Mouse (Mus musculus): ENCODE results near the gene Wdr77. TPM values are rescaled to one million over a fixed set of nuclear protein-coding genes. Genes with fewer than 3 reads are reported as not detected.

Gene Wdr77
- 104 TPM for polyA plus RNA-seq (2017; shearing (Covaris generic))

DNA sequence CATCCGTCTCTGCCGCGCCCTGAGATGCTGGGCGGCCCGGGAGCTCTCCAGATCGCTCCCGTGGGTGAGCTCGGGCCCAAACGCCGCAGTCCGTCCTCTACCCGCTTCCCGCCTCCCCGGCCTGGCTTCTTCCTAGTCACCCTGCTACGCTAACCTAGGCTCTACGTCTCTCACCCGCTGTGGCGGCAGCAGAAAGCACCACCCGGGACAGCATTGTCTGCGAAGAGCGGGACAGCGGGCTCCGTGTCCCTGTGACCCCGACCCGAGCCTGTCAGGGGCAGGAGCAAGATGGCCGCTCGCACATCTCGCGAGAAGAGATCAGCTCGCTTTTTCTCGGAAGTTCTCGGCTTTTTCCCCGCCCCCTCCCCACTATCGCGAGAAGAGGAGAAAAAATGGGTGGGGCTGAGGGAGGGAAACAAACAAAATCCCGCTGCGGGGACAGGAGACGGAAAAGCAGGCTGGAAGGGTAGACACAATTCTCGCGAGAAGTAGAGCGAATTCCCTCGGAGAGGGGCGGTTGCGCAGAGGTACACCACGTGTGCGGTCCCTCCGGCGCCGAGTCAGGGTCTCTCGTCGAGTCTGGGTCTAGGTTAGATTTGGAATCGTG, at the start of gene Wdr77:
Gene Wdr77, plus strand, starts transcription at position 396 of the 607 bp plus-strand sequence.

DNA sequence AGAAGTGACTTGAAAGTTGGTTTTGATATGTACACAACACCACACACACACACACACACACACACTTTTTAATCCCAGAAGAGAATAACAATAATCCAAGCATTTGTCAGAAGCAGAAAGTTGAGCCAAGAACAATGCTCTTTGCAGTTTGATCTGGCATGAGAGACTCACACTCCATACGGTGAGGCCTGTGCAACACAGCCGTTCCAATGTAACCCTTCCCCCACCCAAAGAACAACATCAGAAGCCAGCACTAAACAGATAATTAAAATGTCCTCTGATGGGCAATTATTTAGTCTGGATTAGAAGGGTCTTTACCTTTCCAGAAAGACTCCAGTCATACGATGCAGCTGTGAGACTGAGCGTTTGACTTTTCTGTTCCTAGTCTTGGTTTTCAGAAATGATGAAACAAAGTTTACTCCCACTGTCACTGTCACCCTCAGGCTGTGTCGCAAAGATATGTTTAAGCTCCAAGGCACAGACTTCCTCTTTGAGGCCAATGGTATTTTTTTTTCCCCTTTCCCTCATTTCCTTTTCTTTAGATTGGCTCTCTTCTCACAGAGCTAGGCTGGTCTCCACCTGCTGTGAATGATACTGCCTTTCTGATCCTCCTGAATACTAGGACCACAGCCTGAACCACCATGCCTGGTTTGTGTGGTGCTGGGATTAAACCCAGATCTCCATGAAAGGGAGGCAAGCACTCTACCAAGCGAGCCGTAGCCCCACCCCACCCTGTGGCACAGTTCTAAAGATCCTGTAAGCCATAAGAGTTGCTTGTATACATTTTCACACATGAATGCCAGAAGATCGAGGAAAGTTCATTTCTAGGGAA, 26.7 kb upstream of the Wdr77 start, which contains the start of gene I830077J02Rik:
Gene I830077J02Rik, minus strand, starts transcription at position 425 of the 832 bp plus-strand sequence.

DNA sequence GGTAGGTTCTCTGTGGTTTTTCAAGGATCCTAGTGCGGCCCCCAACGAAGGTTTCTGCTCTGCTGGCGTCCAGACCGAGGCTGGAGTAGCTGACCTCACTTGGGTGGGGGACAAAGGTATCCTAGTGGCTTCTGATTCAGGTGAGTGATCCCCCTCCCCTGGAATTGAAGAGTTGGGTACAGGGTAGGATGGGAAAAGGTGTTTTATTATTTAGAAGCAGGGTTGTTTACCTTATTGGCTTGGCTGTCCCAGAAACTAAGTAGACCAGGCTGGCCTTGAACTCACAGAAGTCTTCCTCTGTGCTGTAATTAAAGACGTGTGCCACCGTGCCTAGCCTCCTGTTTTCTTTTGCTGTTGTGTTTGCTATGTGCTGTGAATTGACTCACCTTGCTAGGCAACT, 830 bp downstream of the Wdr77 start, which contains the start of gene Atp5f1:
Gene Atp5f1, minus strand, starts transcription at position 101 of the 400 bp plus-strand sequence.

DNA sequence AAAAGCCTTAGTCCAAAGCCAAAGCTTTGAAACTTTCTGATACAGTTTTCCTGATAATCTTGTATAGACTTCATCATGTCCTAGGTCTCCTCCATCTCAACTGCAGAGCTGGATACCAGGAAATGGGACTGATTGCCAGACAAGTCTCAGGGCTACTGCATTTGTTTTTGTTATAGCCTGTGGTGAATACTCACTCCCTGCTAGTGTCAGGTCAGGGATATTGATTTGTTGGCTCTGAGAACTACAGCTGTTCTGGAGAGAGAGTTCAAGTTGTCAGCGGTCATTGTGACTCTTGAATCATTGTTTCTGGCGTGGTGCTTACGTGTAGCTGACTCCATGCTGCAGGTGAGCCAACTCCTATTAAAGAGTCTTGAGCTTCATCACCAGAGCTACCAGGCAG, 14.2 kb downstream of the Wdr77 start, which contains the start of gene Ovgp1:
Gene Ovgp1, plus strand, starts transcription at position 301 of the 400 bp plus-strand sequence.

GRCm38 (mm10) chr3:106014546-106014945, 55.4 kb downstream of the Wdr77 start, which contains the start of gene Pifo:
Gene Pifo (minus strand): TSS chr3:106014646.

Other genes with a start within 250 kb of the Wdr77 start
- gene Rap1a, start 158.0 kb upstream of the Wdr77 start, polyA plus RNA-seq (2017; shearing (Covaris generic)), result 293 TPM
- gene Adora3, start 88.5 kb upstream of the Wdr77 start, polyA plus RNA-seq (2017; shearing (Covaris generic)), result 0.42 TPM
- not detected for gene Tmigd3, start 88.5 kb upstream of the Wdr77 start, polyA plus RNA-seq (2017; shearing (Covaris generic))
- 0.43 TPM for gene I830077J02Rik, start 26.7 kb upstream of the Wdr77 start, polyA plus RNA-seq (2017; shearing (Covaris generic))
- 413 TPM for gene Atp5f1, start 730 bp downstream of the Wdr77 start, polyA plus RNA-seq (2017; shearing (Covaris generic))
- 8.0 TPM for gene Ovgp1, start 14.3 kb downstream of the Wdr77 start, polyA plus RNA-seq (2017; shearing (Covaris generic))
- gene Pifo, start 55.3 kb downstream of the Wdr77 start, polyA plus RNA-seq (2017; shearing (Covaris generic)), result 2.2 TPM
- gene Chil5, start 73.4 kb downstream of the Wdr77 start, polyA plus RNA-seq (2017; shearing (Covaris generic)), result 11.1 TPM
- gene Chia1, start 153.9 kb downstream of the Wdr77 start, polyA plus RNA-seq (2017; shearing (Covaris generic)), result not detected
- gene Chil3, start 208.2 kb downstream of the Wdr77 start, polyA plus RNA-seq (2017; shearing (Covaris generic)), result not detected

Measured in CD4-positive, CD25-positive, alpha-beta regulatory T cell, adult 9 weeks (primary cell).